7 mouse cellular contexts compared by ENCODE assay signal in the genomic region with DNA sequence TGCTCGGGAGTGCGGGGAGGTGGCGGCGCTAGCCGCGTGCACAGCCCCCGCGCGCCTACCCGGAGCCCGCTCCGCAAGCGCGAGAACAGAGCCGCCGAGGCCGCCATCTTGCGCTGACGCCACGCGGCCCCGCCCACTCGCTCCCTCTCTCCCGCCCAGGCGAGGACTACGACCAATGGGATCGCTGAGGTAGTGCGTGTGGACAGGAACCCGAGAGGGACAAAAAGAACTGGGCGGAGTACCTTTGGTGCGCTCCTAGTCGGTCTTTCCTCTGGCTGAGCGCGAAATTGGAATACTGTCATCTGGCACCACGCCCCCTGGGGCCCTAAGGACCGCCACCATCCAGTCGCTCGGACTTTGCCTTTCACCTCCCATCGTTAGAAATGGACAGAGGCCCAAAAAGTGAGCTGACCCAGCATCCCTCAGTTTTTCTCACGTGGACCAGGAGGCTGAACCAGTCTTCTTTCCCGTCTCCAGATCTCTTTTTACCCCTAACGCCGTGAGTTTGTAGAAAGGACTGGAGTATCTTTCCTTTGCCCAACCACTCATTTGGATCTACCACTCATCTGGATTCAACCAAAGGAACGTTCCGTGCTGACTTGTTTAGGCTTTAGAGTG. TPM values are rescaled to one million over a fixed set of nuclear protein-coding genes. Genes with fewer than 3 reads are reported as not detected.
DNase-seq lines count a peak whose midpoint lies in the region; ATAC-seq and TF ChIP-seq lines count a peak whose summit lies in the region.

Gene Timm50, minus strand, starts transcription at position 147 of the 618 bp plus-strand sequence.

- H3K9ac ChIP-seq in intestine, postnatal 0 days (ENCODE audit: low read depth, low read length) = peak within 1 kb of the TSS; percentile 82
- peak within 1 kb of the TSS; percentile 92 for H3K9ac ChIP-seq in midbrain, embryonic 12.5 days (replicated peaks)

- intact Hi-C loops in left cerebral cortex, postnatal 4 days (cut with DNase I) = no loop called here

- DNase-seq in adrenal gland, postnatal 10 days = peak; percentile 99
- peak; percentile 97 for DNase-seq in embryonic facial prominence, embryonic 10.5 days (ENCODE audit: low spot score)
- peak; percentile 70 for DNase-seq in gonadal fat pad, adult 2 months (ENCODE audit: low read depth)
- peak; percentile 98 for DNase-seq in left cerebral cortex, postnatal 4 days

- peak within 1 kb of the TSS; percentile 93 for H3K27ac ChIP-seq in embryonic facial prominence, embryonic 10.5 days (replicated peaks)
- H3K27ac ChIP-seq in intestine, postnatal 0 days (ENCODE audit: low read depth, low read length) = peak within 1 kb of the TSS; percentile 66
- peak within 1 kb of the TSS; percentile 77 for H3K27ac ChIP-seq in midbrain, embryonic 12.5 days (replicated peaks)
- no peak within 1 kb of the TSS for H3K27ac ChIP-seq in small intestine, adult 2 months (ENCODE audit: insufficient read depth, low read depth, low read length)

- H3K4me1 ChIP-seq in embryonic facial prominence, embryonic 10.5 days = peaks cover 21% of the 10 kb centered on the region
- H3K4me1 ChIP-seq in intestine, postnatal 0 days (replicated peaks; ENCODE audit: control insufficient read depth, insufficient read depth, low read length) = no peaks in the 10 kb centered on the region; the same call in 1 of the 2 replicates
- H3K4me1 ChIP-seq in midbrain, embryonic 12.5 days = peaks cover 17% of the 10 kb centered on the region
- H3K4me1 ChIP-seq in small intestine, adult 2 months (ENCODE audit: control insufficient read depth, insufficient read depth, insufficient read length, low read length) = peaks cover 8% of the 10 kb centered on the region

- TF ChIP-seq POLR2A in small intestine, adult 2 months (IDR thresholded peaks at IDR 0.05; ENCODE audit: low read depth, low read length) = peak; percentile 69

- WGBS in embryonic facial prominence, embryonic 10.5 days = under 1% methylated on average over 45 of the region's 45 CpGs
- WGBS in intestine, postnatal 0 days = under 1% methylated on average over 44 of the region's 45 CpGs
- WGBS in midbrain, embryonic 12.5 days = under 1% methylated on average over 40 of the region's 45 CpGs
- under 1% methylated on average over 45 of the region's 45 CpGs for WGBS in small intestine, adult 2 months

- ATAC-seq in intestine, postnatal 0 days = peak; percentile 95
- ATAC-seq in midbrain, embryonic 12.5 days (ENCODE audit: low FRiP score, low read depth) = peak; percentile 97

- peak within 1 kb of the TSS; percentile 97 for H3K4me3 ChIP-seq in embryonic facial prominence, embryonic 10.5 days
- peak within 1 kb of the TSS; percentile 91 for H3K4me3 ChIP-seq in intestine, postnatal 0 days (ENCODE audit: low read depth, low read length)
- peak within 1 kb of the TSS; percentile 97 for H3K4me3 ChIP-seq in midbrain, embryonic 12.5 days
- H3K4me3 ChIP-seq in small intestine, adult 2 months (ENCODE audit: low read depth, low read length) = peak within 1 kb of the TSS; percentile 91

- no peaks in the 10 kb centered on the region for H3K27me3 ChIP-seq in embryonic facial prominence, embryonic 10.5 days (replicated peaks; ENCODE audit: low read depth, poor library complexity, severe bottlenecking)
- H3K27me3 ChIP-seq in intestine, postnatal 0 days (replicated peaks; ENCODE audit: control insufficient read depth, insufficient read depth, low read length) = no peaks in the 10 kb centered on the region
- H3K27me3 ChIP-seq in midbrain, embryonic 12.5 days = no peaks in the 10 kb centered on the region
- no peaks in the 10 kb centered on the region for H3K27me3 ChIP-seq in small intestine, adult 2 months (ENCODE audit: control insufficient read depth, insufficient read depth, low read length)

- no peaks in the 10 kb centered on the region for H3K9me3 ChIP-seq in embryonic facial prominence, embryonic 10.5 days
- H3K9me3 ChIP-seq in intestine, postnatal 0 days (ENCODE audit: control insufficient read depth) = no peaks in the 10 kb centered on the region
- H3K9me3 ChIP-seq in midbrain, embryonic 12.5 days = no peaks in the 10 kb centered on the region

- TF ChIP-seq CTCF in intestine, postnatal 0 days (IDR thresholded peaks at IDR 0.05; ENCODE audit: low read depth) = peak; percentile 13; the same call in 1 of the 2 replicates
- TF ChIP-seq CTCF in small intestine, adult 2 months (IDR thresholded peaks at IDR 0.05; ENCODE audit: extremely low read depth, insufficient read length, insufficient replicate concordance, low read depth, low read length) = no peak

- H3K36me3 ChIP-seq in embryonic facial prominence, embryonic 10.5 days (replicated peaks) = peaks cover 69% of the 10 kb centered on the region
- peaks cover 57% of the 10 kb centered on the region for H3K36me3 ChIP-seq in intestine, postnatal 0 days (ENCODE audit: control insufficient read depth, insufficient read depth)
- peaks cover 63% of the 10 kb centered on the region for H3K36me3 ChIP-seq in midbrain, embryonic 12.5 days
- peaks cover 37% of the 10 kb centered on the region for H3K36me3 ChIP-seq in small intestine, adult 2 months (ENCODE audit: control insufficient read depth, insufficient read depth, low read length)

- peak within 1 kb of the TSS; percentile 92 for H3K4me2 ChIP-seq in intestine, postnatal 0 days (replicated peaks; ENCODE audit: low read depth)
- peak within 1 kb of the TSS; percentile 91 for H3K4me2 ChIP-seq in midbrain, embryonic 12.5 days (replicated peaks)

RNA-seq across cellular contexts. Expression of gene Timm50, which starts in this region (rescaled TPM):
- total RNA-seq in adrenal gland, postnatal 10 days (2021) = 100 to 1,000 TPM; 108 to 114 TPM
- polyA plus RNA-seq in embryonic facial prominence, embryonic 10.5 days (2016; fragmentation: Nextera tagmentation; extraction: Ambion mirVana) = 215 and 243 TPM in 2 replicates
- 81.9 and 89.8 TPM in 2 replicates for polyA plus RNA-seq in gonadal fat pad, adult 2 months (2012; rRNA removed)
- polyA plus RNA-seq in intestine, postnatal 0 days (2015; fragmentation: Nextera tagmentation; extraction: Ambion mirVana) = 68.8 and 69.7 TPM in 2 replicates
- 10 to 100 TPM; 59.7 to 66.7 TPM for total RNA-seq in left cerebral cortex, postnatal 4 days (2021)
- 188 and 193 TPM in 2 replicates for polyA plus RNA-seq in midbrain, embryonic 12.5 days (2016; fragmentation: Nextera tagmentation; extraction: Ambion mirVana)
- polyA plus RNA-seq in small intestine, adult 2 months (2012; rRNA removed) = 37.3 and 62.7 TPM in 2 replicates
